Mouse (Mus musculus): ENCODE data around the gene Figla.

Figla gene

GRCm38 (mm10) chr6:86028601-86029322, 12.8 kb downstream of the Figla start, which contains the start of gene Add2:
Gene Add2 (plus strand): TSS chr6:86028681.
- no peak for DNase-seq

GRCm38 (mm10) chr6:86029323-86029713, 13.3 kb downstream of the Figla start:
- no peak for DNase-seq

DNA sequence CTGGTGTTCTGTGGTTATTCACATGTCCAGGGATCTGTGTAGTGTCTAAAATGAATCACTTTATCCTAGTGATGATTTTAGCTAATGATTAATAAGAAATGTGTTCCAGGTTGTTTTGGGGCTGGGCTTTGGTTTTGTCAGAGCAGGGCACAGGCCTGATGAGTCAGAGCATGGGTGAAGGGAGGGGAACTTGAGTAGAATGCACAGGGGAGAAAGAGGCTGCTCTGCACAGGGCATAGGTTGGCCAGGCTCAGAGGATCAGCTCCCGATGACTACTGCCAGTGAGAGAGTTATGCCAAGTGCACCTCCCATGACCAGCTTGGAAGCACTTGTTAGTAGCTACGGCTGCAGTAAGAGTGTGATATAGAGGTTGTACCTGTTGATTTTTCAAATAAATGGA, 15.6 kb downstream of the Figla start:
- no peak for DNase-seq

GRCm38 (mm10) chr6:86033635-86034034, 17.7 kb downstream of the Figla start:
- DNase-seq: no peak

- no peak for DNase-seq
These were observed 22.9 kb downstream of the Figla start for GRCm38 (mm10) chr6:86038901-86039300.

DNA sequence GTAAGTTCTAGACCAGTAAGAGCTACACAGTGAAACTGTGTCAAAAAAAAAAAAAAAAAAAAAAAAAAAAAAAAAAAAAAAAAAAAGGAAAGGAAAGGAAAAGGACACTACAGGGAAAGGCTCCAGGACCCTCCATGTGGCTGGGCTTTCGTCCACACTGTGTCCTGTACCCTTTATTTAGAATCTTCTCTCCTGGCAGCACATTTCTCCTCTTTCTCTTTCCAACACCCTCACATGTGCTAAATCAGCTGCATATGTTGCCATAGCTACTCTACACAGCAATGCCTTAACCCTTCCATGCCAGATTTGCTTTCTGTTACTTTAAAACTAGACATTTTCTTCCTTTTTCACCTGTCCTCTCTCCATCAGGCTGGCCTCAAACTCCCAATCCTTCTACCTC, 24.2 kb downstream of the Figla start:
- DNase-seq: no peak

DNA sequence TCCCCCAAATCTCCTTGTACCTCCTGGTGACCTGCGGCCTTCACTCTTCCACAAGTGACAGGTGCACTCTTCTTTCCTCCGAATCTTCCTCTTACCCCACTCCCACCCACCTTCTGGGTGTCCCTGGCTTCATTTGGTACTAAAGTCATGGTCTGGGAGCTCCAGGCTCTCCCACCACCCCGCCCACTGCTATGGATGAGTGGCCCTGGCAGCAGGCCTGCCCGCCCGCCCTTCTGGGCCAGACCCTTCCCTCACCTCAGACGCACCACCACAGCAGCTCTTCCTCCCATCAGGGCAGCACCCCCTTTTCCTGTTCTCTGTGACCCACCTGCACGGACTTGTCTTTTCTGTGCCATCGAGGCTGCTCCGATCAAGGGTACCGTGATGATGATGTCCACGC, 31.5 kb downstream of the Figla start:
- no peak for DNase-seq

GRCm38 (mm10) chr6:86048509-86048908, 32.5 kb downstream of the Figla start:
- no peak for DNase-seq

- peak; percentile 29 to 48 for DNase-seq
These were observed 34.8 kb downstream of the Figla start for GRCm38 (mm10) chr6:86050586-86051268.

DNA sequence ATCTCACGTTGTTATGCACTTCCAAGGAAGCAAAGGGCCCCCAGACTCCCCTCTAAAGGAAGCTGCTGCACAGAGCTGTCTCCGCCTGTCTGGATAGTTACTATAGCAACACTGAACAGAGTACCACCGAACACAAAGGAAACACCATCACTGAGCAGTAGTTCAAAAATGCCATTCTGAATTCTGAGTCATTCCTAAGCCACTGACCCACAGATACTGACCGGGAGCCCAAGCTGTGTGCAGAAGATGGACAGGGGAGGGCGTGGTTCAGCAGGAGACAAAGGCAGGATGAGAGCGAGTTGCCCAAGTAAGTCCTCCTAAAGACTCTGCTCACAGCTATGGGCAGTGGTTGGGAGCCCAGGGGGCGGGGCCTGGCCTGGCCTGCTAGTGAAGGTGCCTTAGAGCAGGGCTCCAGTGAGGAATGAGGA, 36.1 kb downstream of the Figla start:
- DNase-seq: no peak

GRCm38 (mm10) chr6:86052556-86052955, 36.6 kb downstream of the Figla start:
- DNase-seq: no peak

DNA sequence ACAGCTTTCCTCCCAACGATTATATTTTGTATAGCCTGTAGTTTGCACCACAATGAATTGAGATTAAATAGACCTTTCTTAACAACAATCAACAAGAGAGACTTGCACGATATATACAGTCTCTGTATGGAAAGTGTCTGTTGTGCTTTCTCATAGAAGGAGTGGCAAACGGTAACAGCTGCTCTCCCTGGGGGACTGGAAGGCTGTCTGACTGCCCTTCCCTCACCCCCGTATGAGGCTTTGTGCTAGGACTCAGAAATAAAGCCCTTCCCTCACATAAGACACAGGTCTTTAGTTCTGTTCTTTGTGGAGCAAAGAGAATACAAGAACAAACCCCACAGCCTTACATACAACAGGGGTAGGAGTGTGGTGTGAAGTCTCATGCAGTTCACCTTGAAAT, 37.1 kb downstream of the Figla start:
- DNase-seq: no peak

- no peak for DNase-seq
These were observed 37.6 kb downstream of the Figla start for GRCm38 (mm10) chr6:86053594-86053993.

GRCm38 (mm10) chr6:86058475-86058874, 42.5 kb downstream of the Figla start:
- no peak for DNase-seq

DNA sequence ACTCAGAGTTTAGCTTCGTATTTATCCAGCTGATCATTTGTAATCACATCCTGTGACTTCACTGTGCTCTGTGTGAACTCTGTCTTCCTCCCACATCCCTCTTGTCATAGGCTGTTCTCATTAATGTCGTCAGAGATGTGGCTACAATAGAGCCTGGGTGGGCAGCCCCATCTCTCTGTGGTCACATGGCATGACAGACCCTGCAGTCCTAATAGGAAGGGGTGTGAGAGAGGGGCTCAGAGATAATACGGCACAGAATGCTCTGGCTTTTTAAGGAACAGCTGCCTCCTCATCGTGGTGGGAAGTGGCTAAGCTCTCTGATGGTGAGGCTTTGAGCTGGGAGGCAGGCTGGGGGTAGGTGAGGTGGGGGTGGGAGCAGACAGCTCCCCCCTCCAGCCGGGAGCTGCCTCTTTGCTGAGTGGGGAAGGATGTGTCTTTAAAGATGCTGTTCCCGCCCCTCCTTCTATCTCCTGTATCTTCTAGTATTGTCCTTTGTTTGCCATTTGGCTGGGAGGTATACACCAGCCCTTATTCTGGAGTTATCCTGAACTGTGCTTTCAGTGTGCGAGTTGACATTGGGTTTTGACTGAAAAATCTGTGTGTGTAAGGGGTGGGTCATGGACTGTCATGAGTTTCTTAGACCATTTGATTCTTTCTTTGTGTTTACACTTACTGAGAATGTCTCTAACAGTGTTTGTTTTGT, 43.3 kb downstream of the Figla start:
- no peak for DNase-seq

DNA sequence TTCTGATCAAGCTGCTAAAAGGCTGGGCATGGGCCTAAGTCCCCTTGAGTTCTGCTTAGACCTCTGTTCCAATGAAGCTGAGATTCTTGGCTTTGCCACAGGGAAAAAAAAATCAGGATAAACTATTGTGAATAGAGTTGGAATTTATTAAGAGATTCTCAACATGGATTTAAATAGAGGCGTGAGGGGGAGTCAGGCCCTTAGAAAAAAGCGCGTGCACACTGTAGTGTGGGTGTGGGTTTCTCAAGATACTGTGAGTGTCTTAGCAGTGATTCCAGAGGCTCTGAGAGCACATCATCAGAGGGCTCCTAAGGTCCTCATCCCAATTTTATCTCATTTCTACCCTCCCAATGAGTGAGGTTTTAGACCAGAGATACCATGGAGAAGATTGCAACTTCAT, 44.2 kb downstream of the Figla start:
- DNase-seq: no peak

- no peak for DNase-seq
These were observed 46.3 kb downstream of the Figla start for GRCm38 (mm10) chr6:86062226-86062625.

- DNase-seq: no peak
These were observed 46.7 kb downstream of the Figla start for GRCm38 (mm10) chr6:86062684-86063083.

- DNase-seq: no peak
These were observed 48.5 kb downstream of the Figla start for GRCm38 (mm10) chr6:86064318-86065016.

DNA sequence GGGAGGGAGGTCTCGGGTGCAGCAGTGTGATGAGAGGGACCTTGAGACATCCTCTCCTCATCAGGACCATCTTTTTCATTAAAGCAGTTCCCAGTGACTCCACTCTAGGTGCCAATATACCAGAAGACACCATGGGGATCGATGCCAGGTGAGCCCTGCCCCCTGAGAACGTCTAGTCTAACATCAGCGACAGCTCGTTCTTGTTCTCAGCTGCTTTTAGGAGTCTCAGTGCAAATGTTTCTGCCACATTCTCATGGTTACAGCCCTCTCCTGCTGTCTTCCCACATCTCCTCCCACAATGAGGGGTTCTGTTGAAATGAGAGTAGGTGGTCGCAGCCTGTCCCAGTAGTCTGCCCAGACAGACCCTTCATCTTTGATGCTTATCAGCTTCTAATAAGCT, 50.8 kb downstream of the Figla start:
- no peak for DNase-seq

DNA sequence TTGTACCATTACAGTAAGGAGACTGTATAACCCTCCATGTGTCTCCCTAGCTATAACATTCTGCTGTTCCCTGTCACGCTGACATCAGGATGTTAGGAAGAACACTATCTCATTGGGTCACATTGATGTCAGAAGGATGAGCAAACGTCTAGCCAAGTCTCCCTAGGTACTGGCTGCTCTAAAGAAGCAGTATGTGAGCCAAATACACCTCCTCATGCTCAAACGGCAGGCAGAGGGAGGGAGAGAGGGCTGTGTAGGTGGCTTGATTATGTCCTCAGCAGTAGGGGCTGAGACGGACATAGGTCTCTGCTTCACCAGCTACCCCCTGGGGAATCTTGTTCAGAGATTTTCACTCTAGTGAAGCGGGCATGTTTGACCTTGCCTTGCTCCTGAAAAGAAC, 51.2 kb downstream of the Figla start:
- no peak for DNase-seq

DNA sequence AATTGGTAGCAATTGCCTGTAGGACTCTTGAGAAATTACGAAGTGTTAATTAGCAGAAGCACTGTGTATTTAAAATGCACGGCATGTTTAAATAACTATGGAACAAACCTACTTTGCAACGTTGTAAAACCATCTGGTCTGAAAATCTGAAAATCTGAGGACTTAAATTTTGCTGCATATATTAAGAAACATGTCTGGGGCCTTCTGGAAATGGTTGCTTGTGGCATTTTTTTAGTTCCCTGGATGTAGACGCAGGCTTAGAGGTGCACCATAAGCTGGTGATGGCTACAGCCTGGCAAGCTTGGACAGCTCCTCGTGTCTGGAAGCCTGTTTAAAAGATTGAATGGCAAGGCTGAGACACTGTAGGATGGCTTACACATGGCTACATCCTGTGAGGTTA, 53.0 kb downstream of the Figla start:
- no peak for DNase-seq

DNA sequence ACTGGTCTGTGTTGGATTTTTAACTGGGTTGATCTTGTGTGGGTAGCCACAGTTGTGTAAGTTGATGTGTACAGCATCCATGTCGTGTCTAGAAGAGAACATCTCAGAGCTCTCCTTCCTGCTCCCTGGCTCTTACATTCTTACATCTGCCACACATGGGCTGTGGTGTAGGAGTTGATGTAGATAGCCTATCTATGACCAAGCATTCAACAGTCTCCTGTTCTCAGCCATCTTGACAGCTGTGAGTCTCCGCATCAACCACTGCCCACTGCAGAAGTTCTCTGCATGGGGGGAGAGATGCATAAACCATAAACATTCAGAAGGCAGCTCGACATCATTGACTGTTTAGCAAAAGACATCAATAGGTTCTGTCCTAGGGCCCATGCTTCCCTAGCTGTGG, 53.9 kb downstream of the Figla start:
- DNase-seq: no peak

Data from lung, adult 18-20 months (tissue).